Mouse (Mus musculus) myocyte (in vitro differentiated cells): ENCODE data around the gene Podn. TPM values are rescaled to one million over a fixed set of nuclear protein-coding genes. Genes with fewer than 3 reads are reported as not detected.
A peak's percentile ranks its signal among the peaks of the same experiment; 100 is the strongest.

ENCODE experiments used
- H3K27me3 ChIP-seq: one replicate; pipeline ENCODE4 v1.6.1; 2011; ENCODE audit not compliant: control insufficient read depth, insufficient read depth, insufficient read length
- H3K36me3 ChIP-seq: one replicate; pipeline ENCODE4 v1.6.1; 2011; ENCODE audit not compliant: control insufficient read depth, insufficient read depth
- H3K4me2 ChIP-seq: one replicate; pipeline ENCODE4 v1.6.1; 2011; ENCODE audit warnings: low read depth, control low read depth
- H3K4me3 ChIP-seq: one replicate; pipeline ENCODE4 v1.5.1; 2011; ENCODE audit warnings: mild to moderate bottlenecking, control low read depth, moderate library complexity
- H3K79me2 ChIP-seq: one replicate; pipeline ENCODE4 v1.6.1; 2011; ENCODE audit not compliant: control insufficient read depth, insufficient read depth
- H3ac ChIP-seq: one replicate; pipeline ENCODE4 v1.6.1; 2011; ENCODE audit not compliant: control insufficient read depth, insufficient read length
- CEBPB ChIP-seq: IDR thresholded peaks from 2 replicates; pipeline ENCODE4 v1.6.1; 2011; ENCODE audit warnings: mild to moderate bottlenecking, moderate library complexity; ENCODE audit not compliant: poor library complexity, insufficient read depth, severe bottlenecking
- E2F4 ChIP-seq: IDR thresholded peaks from one replicate; pipeline ENCODE4 v1.6.1; 2011; ENCODE audit warnings: mild to moderate bottlenecking, control low read depth, moderate library complexity; ENCODE audit not compliant: insufficient read depth
- MAX ChIP-seq: IDR thresholded peaks from one replicate; pipeline ENCODE4 v1.6.1; 2011; ENCODE audit warnings: low read depth, mild to moderate bottlenecking, control low read depth
- MYOD1 ChIP-seq, 3 experiments: IDR thresholded peaks; one replicate each; pipeline ENCODE4 v1.6.1; 2011; ENCODE audit warnings: control low read depth in 2 of 3, low read depth in 2 of 3, mild to moderate bottlenecking in 2 of 3, moderate library complexity in 1 of 3; ENCODE audit not compliant: insufficient read length in 2 of 3, control insufficient read depth in 1 of 3
- MYOG ChIP-seq, 3 experiments: IDR thresholded peaks; one replicate each; pipeline ENCODE4 v1.6.1; 2011; ENCODE audit warnings: control low read depth in 2 of 3, low read depth in 2 of 3, mild to moderate bottlenecking in 2 of 3; ENCODE audit not compliant: insufficient read length in 2 of 3, control insufficient read depth in 1 of 3, insufficient read depth in 1 of 3
- POLR2A ChIP-seq: IDR thresholded peaks from one replicate; pipeline ENCODE4 v1.6.1; 2011; ENCODE audit warnings: low read depth, mild to moderate bottlenecking, control low read depth, moderate library complexity; ENCODE audit not compliant: insufficient read length
- POLR2AphosphoS2 ChIP-seq: IDR thresholded peaks from one replicate; pipeline ENCODE4 v1.6.1; 2011; ENCODE audit warnings: low read depth, control low read depth; ENCODE audit not compliant: insufficient read length
- REST ChIP-seq: IDR thresholded peaks from one replicate; pipeline ENCODE4 v1.6.1; 2011; ENCODE audit warnings: mild to moderate bottlenecking, control low read depth, moderate library complexity; ENCODE audit not compliant: insufficient read depth, insufficient read length
- SRF ChIP-seq: IDR thresholded peaks from one replicate; pipeline ENCODE4 v1.6.1; 2011; ENCODE audit warnings: low read depth; ENCODE audit not compliant: control insufficient read depth, insufficient read length
- TCF12 ChIP-seq: IDR thresholded peaks from one replicate; pipeline ENCODE4 v1.6.1; 2011; ENCODE audit warnings: mild to moderate bottlenecking, control low read depth; ENCODE audit not compliant: poor library complexity, insufficient read depth, severe bottlenecking
- TCF3 ChIP-seq: IDR thresholded peaks from one replicate; pipeline ENCODE4 v1.6.1; 2011; ENCODE audit warnings: low read depth, control low read depth; ENCODE audit not compliant: insufficient read length
- USF1 ChIP-seq: IDR thresholded peaks from one replicate; pipeline ENCODE4 v1.6.1; 2011; ENCODE audit warnings: low read depth, mild to moderate bottlenecking, control low read depth, moderate library complexity
- polyA plus RNA-seq: library from polyadenylated mRNA; unstranded; fragments of >200 nt; fragmentation: generic; extraction: Trizol; gene quantifications from one replicate; pipeline ENCODE4 v1.2.1, GENCODE M21; 2012; ENCODE audit warnings: missing spikeins

The Podn gene
- polyA plus RNA-seq, 1 experiment, result 0.10 TPM

- Histone ChIP-seq H3K79me2 (peaks cover 13% of the 10 kb centered on the region), H3K4me2 (no peak overlapping the region), H3K27me3 (no peaks in the 10 kb centered on the region), H3K4me3 (no peak overlapping the region), H3ac (no peak overlapping the region), H3K36me3 (no peaks in the 10 kb centered on the region)
- TF ChIP-seq E2F4, result no peak
- TF ChIP-seq USF1, result no peak
- no peak for TF ChIP-seq SRF
- TF ChIP-seq POLR2AphosphoS2, result no peak
- TF ChIP-seq CEBPB, result no peak
- no peak for TF ChIP-seq MYOD1 (IDR thresholded peaks at IDR 0.05; ENCODE audit: control insufficient read depth in 1 of 3, insufficient read length in 2 of 3, low read depth in 2 of 3)
- no peak for TF ChIP-seq POLR2A
- no peak for TF ChIP-seq TCF12
- TF ChIP-seq MYOG (IDR thresholded peaks at IDR 0.05; ENCODE audit: control insufficient read depth in 1 of 3, insufficient read depth in 1 of 3, insufficient read length in 2 of 3, low read depth in 2 of 3), result no peak
- no peak for TF ChIP-seq TCF3
- no peak for TF ChIP-seq REST
Observed at GRCm38 (mm10) chr4:108072086-108072485, 24.2 kb downstream of the Podn start.

GRCm38 (mm10) chr4:108071235-108071901 is 24.9 kb downstream of the Podn start:
- H3K36me3 ChIP-seq, result no peaks in the 10 kb centered on the region
- no peak overlapping the region for H3ac ChIP-seq
- peak overlapping the region; percentile 60 for H3K4me3 ChIP-seq
- peak; percentile 44 for TF ChIP-seq POLR2A
- TF ChIP-seq USF1, result no peak
- TF ChIP-seq CEBPB, result no peak
- TF ChIP-seq MAX, result no peak
- peak; percentile 80 for TF ChIP-seq SRF
- peak; percentile 78 for TF ChIP-seq E2F4
- peak in 1 of 3 experiments; percentile 61 for TF ChIP-seq MYOD1 (IDR thresholded peaks at IDR 0.05; ENCODE audit: control insufficient read depth in 1 of 3, insufficient read length in 2 of 3, low read depth in 2 of 3)
- TF ChIP-seq TCF3, result no peak
- TF ChIP-seq TCF12, result no peak
- TF ChIP-seq MYOG (IDR thresholded peaks at IDR 0.05; ENCODE audit: control insufficient read depth in 1 of 3, insufficient read depth in 1 of 3, insufficient read length in 2 of 3, low read depth in 2 of 3), result peak in 2 of 3 experiments; percentile 17 to 74
- TF ChIP-seq REST, result no peak
- no peak for TF ChIP-seq POLR2AphosphoS2
- peak overlapping the region; percentile 96 for H3K4me2 ChIP-seq
- peaks cover 13% of the 10 kb centered on the region for H3K79me2 ChIP-seq
- H3K27me3 ChIP-seq, result no peaks in the 10 kb centered on the region

- Histone ChIP-seq H3ac (no peak overlapping the region), H3K4me3 (peak overlapping the region; percentile 60), H3K36me3 (no peaks in the 10 kb centered on the region), H3K4me2 (peak overlapping the region; percentile 96), H3K79me2 (peaks cover 13% of the 10 kb centered on the region), H3K27me3 (no peaks in the 10 kb centered on the region)
- TF ChIP-seq REST (no peak), E2F4 (no peak), MAX (no peak), MYOD1 (IDR thresholded peaks at IDR 0.05; ENCODE audit: control insufficient read depth in 1 of 3, insufficient read length in 2 of 3, low read depth in 2 of 3) (no peak), POLR2A (no peak), POLR2AphosphoS2 (no peak), MYOG (IDR thresholded peaks at IDR 0.05; ENCODE audit: control insufficient read depth in 1 of 3, insufficient read depth in 1 of 3, insufficient read length in 2 of 3, low read depth in 2 of 3) (no peak), USF1 (no peak), SRF (no peak), TCF3 (no peak), TCF12 (no peak), CEBPB (no peak)
Observed at GRCm38 (mm10) chr4:108070723-108071122, 25.5 kb downstream of the Podn start.

- no peak overlapping the region for H3ac ChIP-seq
- H3K79me2 ChIP-seq, result peaks cover 13% of the 10 kb centered on the region
- no peak for TF ChIP-seq POLR2A
- no peak for TF ChIP-seq TCF12
- no peak for TF ChIP-seq CEBPB
- TF ChIP-seq TCF3, result no peak
- no peak for TF ChIP-seq MAX
- TF ChIP-seq SRF, result no peak
- no peak for TF ChIP-seq E2F4
- no peak for TF ChIP-seq REST
- TF ChIP-seq USF1, result no peak
- no peak for TF ChIP-seq MYOD1 (IDR thresholded peaks at IDR 0.05; ENCODE audit: control insufficient read depth in 1 of 3, insufficient read length in 2 of 3, low read depth in 2 of 3)
- no peak for TF ChIP-seq MYOG (IDR thresholded peaks at IDR 0.05; ENCODE audit: control insufficient read depth in 1 of 3, insufficient read depth in 1 of 3, insufficient read length in 2 of 3, low read depth in 2 of 3)
- no peak for TF ChIP-seq POLR2AphosphoS2
Observed at GRCm38 (mm10) chr4:108070286-108070685, 26.0 kb downstream of the Podn start.

More at GRCm38 (mm10) chr4:108070286-108070685, 26.0 kb downstream of the Podn start:
- H3K4me2 ChIP-seq, result peak overlapping the region; percentile 96
- peak overlapping the region; percentile 60 for H3K4me3 ChIP-seq
- H3K36me3 ChIP-seq, result no peaks in the 10 kb centered on the region
- no peaks in the 10 kb centered on the region for H3K27me3 ChIP-seq
